Mouse (Mus musculus): ENCODE measurements around the gene Rfx8.

The Rfx8 gene

DNA sequence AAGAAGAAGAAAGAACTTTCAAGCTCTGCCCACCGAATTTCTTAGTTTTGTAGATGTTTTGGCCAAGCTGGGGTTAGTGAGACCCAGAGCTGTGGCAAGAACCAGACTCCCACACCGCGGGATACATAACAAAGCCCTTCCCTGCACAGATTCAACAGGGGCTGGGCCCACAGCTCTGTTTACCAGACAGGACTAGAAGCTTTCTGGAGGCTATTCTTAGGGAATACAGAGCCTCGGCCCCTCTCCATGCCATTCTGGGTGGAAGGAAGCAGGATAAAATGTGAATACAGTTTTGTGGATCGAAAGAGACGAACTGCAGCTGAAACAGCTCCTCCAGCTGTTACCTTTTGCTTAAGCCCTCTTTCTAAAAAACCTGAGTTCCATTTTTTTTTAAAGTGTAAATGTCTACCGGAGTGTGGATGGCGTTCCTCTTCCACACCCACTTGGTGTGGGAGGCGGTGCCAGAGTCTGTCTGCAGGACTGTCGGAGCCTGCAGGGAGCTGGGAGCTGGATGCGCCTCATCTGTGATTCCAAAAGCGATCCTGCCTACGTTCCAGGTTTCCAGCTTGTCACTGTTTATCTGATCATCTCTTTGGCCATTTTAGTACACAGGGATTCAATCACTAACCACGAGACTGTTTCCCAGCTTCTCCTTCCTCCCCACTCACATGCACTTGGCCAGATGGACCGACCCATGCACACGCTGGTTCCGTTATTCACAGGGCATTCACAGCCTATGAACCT is 70.9 kb downstream of the Rfx8 start:
- 7% methylated on average over 17 of the region's 17 CpGs for WGBS

DNA sequence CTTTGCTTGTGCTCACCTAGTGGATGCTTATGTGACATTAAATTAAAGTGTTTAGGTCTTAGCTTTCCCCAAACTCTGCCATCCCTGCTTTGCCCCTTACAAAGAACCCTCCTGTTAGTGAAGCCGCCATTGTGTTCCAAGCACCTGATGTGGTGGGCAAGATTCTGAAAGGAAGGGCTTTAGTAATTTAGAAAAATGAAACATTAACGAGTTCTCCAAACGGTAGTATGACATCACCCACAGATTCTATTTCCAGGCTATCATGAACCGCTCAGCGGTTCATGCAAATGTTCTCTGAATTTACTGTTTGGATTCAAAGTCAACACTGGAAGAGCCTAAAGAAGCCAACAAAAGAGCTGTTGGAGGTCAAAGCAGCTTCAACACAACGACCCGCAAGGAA is 72.2 kb downstream of the Rfx8 start:
- 42% methylated on average over 7 of the region's 7 CpGs for WGBS

DNA sequence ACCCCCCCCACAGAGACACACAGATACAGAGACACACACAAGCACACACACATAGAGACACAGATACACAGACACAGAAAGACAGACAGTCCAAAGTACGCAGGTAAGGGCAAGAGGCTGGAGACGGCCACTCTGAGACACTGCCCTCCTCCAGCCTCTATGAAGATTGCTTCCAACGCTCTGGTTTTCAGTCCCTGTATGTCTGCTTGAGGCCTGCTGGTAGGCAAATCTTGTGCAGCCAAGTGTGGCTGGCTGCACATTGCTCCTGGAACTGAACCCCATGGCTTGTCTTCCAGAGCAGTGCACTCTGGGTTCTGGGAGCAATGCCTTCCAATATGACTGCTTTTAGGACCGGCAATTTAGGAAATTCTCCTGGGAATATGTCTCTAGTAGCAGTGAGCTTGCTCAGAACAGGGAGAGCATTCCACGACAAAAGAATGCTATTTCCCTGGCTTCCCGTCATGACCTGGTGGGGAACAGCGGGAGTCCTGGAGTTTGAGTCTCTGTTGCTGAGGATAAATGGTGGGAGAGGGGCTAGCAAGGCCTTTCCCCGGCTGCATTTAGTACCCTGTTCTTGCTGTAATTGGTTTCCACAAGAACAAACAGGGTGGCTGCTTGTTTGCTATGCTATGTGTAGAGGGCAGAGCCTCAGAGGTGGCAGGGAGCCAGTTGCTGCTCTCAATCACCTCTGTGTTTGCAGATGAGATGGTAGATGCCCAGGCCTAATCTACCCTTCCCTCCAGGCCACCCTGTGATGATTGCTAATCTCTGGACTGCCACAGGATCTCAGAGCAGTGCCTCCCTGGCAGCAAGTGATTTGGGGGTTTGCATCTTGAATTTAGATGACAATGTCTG is 74.7 kb downstream of the Rfx8 start:
- WGBS: 36% methylated on average over 8 of the region's 8 CpGs

DNA sequence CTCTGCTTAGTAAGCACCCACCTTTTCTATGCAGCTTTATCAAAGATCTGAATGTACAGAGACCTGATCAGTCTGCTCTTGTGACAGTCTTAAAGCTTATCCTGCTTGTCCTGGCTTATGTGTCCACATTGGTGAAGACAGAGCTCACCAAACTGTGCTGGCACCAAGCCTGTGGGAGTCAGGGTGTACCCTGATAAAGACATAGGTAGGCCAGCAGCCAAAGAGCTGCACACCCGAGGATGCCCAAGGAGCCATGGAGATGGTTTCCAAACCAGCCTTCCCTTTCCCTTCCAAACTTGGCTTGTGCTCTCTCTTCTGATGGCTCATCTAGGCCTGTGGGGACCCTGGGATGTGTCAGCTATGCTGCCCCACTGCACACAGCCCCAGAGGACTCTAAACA is 76.5 kb downstream of the Rfx8 start:
- 70% methylated on average over 1 of the region's 1 CpGs for WGBS

DNA sequence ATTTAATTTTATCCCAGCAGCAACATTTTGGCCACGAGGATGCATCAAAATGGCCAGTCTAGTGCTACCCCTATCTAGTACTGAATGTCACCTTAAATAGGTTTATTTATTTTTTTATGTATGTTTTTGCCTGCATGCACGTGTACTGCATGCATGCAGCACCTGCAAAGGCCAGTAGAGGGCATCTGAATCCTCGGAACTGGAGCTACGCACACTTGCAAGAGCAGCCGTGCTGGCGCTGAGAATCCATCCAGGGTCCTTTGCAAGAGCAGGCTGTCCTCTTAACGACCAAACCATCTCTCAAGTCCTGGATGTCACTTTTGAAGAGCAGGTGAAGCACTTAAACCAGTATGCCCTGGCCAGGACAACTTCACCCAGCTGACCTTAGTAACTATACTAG is 79.1 kb downstream of the Rfx8 start:
- WGBS: 88% methylated on average over 7 of the region's 7 CpGs

DNA sequence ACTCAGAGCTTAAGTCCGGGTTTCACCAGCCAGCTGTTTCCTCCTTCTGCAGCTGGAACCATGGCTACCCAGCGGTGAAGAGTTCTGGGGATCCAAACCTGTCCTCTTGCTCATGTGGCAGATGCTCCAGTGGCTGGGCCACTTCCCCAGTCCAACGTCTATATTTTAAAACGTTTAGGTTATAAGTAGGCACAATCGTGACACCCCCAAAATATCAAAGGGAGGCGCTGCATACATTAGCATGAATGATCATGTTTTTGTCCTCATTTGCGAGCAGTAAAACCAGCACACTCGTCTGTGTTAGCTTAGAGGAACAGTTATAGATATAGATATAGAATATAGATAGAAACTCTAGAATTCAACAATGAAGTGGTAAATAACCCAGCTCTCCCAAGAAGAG is 83.7 kb downstream of the Rfx8 start:
- 37% methylated on average over 8 of the region's 8 CpGs for WGBS

DNA sequence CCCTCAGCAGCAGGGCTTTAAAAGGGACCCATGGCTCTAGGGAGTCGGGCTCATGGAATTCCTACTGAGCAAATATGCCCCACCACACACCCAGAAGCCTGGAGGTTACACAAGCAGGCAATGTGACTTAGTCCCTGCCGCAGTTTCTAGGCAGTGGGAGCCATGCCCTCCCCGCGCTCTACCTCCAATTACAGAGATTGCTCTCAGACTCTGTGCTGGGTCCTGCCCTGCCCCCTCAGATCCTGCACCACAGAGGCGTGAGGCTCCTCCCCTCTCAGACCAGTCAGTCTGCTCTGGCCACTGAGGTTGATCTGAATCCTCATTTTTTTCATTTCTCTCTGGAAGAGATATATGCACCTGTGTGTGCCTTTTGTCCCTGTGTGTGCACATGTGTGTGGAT is 84.1 kb downstream of the Rfx8 start:
- 22% methylated on average over 5 of the region's 5 CpGs for WGBS

DNA sequence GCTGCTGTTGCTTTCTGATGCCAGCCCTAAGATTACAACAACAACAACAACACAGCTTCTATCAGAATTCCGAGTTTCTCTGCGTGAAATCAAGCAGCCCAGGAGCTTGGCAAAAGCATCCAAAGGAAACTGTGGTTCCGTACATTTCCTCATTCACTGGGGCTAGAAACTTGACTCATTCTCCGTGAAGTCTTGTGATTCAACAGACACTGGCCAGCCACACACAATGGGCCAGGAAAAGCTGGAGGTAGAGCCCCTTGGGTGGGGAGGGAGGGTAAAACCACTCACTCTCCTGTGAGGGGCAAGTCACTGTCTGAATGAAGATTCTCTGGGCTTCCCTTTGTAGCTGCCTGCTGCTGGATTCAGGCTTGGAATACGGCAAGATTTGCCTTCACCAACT is 84.6 kb downstream of the Rfx8 start:
- 15% methylated on average over 5 of the region's 5 CpGs for WGBS

DNA sequence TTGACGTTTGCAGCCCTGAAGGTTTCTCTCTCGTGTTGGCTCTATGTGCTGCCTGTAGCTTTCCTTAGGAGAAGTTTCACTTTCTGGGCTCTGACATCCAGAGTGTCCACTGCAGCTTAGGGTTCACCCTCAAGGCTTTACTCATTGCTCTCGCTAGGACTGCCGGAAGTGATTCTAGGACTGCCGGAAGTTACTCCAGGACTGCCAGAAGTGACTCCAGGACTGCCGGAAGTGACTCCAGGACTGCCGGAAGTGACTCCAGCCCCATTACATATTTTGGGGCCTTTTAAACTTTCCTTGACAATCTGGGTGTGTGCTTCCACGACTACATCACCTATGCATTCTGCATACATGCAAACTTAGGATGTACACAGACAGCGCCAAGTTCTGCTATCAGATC is 92.2 kb downstream of the Rfx8 start:
- WGBS: 86% methylated on average over 9 of the region's 9 CpGs

DNA sequence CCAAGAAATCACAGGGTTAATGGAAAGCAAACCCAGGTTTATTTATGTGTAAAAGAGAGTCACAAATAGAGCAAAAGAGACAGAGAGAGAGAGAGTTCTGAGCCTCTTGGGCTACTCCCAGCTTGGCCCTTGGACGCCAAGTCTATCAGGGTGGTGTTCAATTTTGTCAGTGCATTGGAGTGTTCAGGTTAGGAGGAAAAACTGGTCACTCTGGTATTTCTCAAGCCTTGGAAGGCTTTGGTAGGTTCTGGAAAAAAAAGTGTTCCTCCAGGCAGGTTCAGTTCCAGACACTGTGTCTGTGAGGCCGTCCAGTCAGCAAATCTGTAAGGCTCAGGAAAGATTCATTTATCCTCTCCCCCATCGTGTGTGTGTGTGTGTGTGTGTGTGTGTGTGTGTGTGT is 95.3 kb downstream of the Rfx8 start:
- 52% methylated on average over 3 of the region's 3 CpGs for WGBS

DNA sequence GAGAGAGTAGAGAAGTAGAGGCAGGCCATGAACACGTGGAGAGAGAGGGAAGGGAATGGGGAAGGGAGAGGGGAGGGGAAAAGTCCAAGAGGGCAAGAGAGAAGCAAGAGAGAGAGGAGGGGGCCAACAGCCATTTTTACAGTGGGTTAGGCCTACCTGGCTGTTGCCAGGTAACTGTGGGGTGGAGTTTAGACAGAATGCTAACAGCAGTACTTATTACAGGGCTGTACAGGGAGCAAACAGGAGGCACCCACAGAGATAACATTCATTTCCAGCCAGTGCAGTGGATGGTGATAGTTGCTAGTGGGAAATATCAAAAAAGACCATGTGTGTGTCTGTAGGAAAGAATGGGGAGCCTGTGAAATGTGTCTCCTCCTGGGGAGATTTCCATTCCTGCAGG is 97.1 kb downstream of the Rfx8 start:
- 74% methylated on average over 1 of the region's 1 CpGs for WGBS

DNA sequence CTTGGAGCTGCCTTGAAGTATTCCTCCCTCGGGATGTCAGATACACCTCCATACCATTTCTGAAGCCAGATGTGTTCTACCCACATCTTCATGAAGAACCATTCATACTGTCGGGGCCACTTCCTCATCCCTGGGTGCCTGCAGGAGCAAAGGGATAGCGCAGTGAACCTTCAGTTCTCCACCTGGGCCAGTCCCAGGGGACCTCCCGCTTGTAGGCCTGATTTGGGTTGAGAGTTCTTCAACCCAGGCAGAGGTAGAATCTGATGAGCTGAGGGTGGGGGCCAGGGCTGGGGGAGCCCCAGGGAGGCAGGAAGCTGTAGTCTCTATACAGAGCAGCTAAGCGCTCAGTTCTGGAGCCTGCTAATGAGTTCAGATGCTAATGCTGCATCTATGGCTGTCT is 97.7 kb downstream of the Rfx8 start:
- 95% methylated on average over 5 of the region's 5 CpGs for WGBS

DNA sequence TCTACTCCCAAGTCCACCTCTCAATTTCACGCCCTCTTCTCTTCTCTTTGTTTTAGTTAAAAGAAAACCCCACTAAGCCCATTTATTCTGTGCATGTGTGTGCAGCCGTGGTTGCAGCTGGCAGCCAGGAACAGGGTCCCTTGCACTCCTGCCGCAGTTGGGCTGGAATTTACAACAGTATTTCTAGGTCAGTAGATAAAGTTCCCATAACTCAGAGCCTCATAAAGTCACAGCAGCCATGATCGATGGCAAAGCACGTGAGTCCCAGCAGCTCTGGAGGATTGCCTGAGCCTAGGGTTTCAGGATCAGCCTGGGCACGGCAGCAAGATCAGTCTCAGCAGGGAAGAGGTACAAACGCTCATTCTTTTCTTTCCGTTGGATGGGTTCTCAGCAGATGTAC is 102.3 kb downstream of the Rfx8 start:
- 49% methylated on average over 8 of the region's 8 CpGs for WGBS

DNA sequence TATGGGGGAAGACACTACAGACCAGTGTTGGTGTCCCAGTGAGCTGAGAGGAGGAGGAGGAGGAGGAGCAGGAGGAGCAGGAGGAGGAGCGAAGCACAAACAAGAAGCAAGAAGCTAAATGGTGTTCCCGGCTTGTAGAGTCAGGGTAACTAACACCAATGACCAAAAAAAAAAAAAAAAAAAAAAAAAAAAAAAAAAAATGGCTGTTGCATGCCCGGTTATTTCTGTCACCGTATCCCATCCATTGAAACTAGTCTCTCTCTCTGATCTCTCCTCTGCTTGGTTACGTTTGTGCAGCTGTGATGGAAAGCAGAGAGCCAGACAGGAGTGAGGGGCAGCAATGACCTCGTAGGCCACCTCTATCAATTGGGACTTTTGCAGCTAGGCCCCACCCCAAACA is 105.3 kb downstream of the Rfx8 start:
- 71% methylated on average over 6 of the region's 6 CpGs for WGBS
